Mouse (Mus musculus) heart, adult 8-10 months (tissue): ENCODE data around the gene Btbd35f19. TPM values are rescaled to one million over a fixed set of nuclear protein-coding genes. Genes with fewer than 3 reads are reported as not detected.
"Not testable (repeated sequence)": the region's sequence is repeated elsewhere in the genome, so short reads cannot be mapped to it uniquely, and the experiment has no call there.

Experiments used
- DNase-seq: peaks from one replicate; pipeline ENCODE4 v3.0.0; 2022; ENCODE audit warnings: low spot score
- total RNA-seq, 4 experiments: library from RNA; stranded (reverse); gene quantifications; 2 replicates each; pipeline ENCODE4 v1.2.4; 2022

Gene Btbd35f19
- not detected for total RNA-seq

DNA sequence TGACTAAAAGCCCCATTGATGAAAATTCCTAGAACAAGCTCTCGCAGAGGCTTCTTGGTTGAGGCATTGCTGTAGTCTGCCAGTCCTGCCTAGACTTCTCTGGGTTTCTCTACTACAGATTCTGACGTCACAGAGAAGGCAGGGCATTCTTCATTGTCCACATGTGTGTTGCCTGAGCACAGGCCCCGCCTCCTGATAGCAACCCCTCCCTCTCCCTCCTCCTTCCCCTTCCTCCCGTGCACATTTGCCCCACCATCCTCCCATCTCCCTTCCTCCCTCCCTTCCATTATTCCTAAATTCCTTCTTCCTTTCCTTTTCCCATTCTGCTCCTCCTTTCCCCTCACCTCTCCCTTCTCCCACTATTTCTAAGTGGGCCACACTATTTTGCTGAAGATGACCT, at the start of gene Btbd35f19:
Btbd35f19 (minus strand) TSS at position 101 of the 400 bp plus-strand sequence.
- not testable (repeated sequence) for DNase-seq

DNA sequence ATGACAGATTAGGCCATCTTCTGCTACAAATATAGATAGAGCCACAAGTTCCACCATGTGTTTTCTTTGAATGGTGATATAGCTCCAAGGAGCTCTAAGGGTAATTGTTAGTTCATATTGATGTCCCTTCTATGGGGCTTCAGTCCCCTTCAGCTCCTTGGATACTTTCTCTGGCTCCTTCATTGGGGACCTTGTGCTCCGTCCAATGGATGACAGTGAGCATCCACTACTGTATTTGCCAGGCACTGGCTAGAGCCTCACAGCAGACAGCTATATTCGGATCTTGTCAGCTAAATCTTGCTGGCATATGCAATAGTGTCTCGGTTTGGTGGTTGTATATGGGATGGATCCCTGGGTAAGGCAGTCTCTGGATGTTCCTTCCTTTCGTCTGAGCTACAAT, 41.8 kb downstream of the Btbd35f19 start:
- DNase-seq = not testable (repeated sequence)

DNA sequence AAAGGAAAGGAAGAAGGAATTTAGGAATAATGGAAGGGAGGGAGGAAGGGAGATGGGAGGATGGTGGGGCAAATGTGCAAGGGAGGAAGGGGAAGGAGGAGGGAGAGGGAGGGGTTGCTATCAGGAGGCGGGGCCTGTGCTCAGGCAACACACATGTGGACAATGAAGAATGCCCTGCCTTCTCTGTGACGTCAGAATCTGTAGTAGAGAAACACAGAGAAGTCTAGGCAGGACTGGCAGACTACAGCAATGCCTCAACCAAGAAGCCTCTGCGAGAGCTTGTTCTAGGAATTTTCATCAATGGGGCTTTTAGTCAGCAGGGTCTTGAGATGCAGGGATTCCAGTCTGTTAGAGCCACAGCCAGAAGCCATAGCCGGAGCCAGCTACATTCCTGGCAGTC, 47.6 kb downstream of the Btbd35f19 start, which contains the start of gene Btbd35f26:
Btbd35f26 (plus strand) TSS at position 301 of the 400 bp plus-strand sequence.
- not testable (repeated sequence) for DNase-seq

Other genes starting within 250 kb of the Btbd35f19 start
- gene Spin2f, start 130.0 kb downstream of the Btbd35f19 start, total RNA-seq = not detected
- not detected for gene Btbd35f26, start 47.5 kb downstream of the Btbd35f19 start, total RNA-seq
- not detected for gene Gm21883, start 190.4 kb upstream of the Btbd35f19 start, total RNA-seq
- not detected for gene Spin2e, start 235.0 kb upstream of the Btbd35f19 start, total RNA-seq